Mouse (Mus musculus) thymus, postnatal 4 days (tissue): ENCODE measurements at regions not wholly inside any gene's neighbourhood (a gene's known extent, or its start where the extent isn't known, plus 50 kb on each side); places are given as distances from the start of the nearest gene placed in this dataset.

Experiments
- DNase-seq: peaks from one replicate; pipeline ENCODE4 v3.0.0; 2021

- DNase-seq: no peak
Measured at GRCm38 (mm10) chr8:25463532-25463931, 639.4 kb upstream of the Adam5 start.

- DNase-seq: no peak
Measured at GRCm38 (mm10) chr8:25462492-25462891, 638.3 kb upstream of the Adam5 start.

DNA sequence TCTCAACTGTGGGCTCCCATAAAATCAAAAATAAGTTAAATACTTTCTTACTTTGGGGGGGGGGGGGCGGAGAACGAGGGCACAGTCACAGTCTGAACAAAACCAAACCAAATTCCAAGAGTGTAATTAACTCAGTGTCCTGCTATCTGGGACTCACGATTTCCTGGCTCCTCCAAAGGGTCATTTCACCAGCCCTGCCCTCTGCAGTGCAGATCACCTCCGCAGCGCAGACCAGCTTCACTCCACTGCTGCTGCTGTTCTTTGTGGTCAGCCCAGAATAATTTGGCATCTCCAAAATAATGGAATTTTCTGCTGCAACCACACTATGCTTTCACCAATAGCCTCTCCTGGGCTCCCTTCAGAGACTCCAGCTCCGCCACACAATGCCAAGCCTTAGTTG is 631.5 kb upstream of the Adam5 start:
- DNase-seq: no peak

DNA sequence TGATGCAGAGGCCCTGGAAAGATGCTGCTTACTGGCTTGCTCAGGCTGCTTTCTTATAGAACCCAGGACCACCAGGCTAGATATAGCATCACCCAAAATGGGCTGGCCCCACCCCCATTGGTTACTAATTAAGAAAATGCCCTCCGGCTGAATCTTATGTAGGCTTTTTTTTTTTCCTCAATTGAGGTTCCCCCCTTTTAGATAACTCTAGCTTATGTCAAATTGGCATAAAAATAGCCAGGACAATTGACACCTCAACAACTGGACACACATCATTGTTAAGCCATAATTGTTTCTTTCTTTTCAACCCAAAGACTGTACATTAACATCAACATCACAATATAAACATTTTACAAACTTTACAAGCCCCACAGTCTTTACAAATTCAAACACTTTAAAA is 630.8 kb upstream of the Adam5 start:
- no peak for DNase-seq

DNA sequence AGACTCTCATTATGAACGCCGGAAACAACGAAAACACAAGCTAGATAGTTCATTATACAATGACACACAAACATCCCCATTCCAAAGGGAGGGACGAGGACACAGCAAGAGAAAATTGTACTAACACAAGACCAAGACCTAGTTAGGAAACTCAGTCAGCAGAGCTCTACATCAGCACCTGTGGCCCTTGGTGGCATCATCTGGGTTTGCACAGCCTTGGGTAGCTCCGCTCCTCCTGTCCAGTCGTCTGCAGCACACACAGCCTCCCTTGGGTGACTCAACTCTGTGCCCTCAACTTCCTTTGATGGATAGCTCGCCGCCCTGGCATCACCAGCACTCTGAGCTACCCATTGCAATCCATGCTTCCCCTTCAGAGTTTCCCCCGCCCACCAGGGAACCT is 629.7 kb upstream of the Adam5 start:
- DNase-seq: no peak

- DNase-seq: no peak
Measured at GRCm38 (mm10) chr8:25450544-25450943, 626.4 kb upstream of the Adam5 start.

DNA sequence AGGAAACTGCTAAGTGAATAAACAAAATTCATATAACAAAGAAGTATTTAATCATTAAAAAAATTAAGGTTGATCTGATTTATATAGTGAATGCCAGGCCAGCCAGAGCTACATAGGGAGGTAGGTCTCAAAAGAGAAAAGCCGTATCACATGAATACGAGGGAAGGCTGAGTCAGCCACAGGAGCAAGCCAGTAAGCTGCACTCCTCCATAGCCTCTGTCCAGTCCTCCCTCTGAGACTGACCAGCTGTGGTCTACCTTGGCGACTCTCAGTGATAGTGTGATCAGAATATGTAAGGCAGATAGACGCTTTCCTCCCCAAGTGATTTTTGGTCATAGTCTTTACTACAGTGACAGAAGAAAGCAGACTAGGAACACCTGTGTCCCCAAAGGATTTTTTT is 625.4 kb upstream of the Adam5 start:
- no peak for DNase-seq

- no peak for DNase-seq
Measured at GRCm38 (mm10) chr8:25447900-25448299, 623.7 kb upstream of the Adam5 start.

DNA sequence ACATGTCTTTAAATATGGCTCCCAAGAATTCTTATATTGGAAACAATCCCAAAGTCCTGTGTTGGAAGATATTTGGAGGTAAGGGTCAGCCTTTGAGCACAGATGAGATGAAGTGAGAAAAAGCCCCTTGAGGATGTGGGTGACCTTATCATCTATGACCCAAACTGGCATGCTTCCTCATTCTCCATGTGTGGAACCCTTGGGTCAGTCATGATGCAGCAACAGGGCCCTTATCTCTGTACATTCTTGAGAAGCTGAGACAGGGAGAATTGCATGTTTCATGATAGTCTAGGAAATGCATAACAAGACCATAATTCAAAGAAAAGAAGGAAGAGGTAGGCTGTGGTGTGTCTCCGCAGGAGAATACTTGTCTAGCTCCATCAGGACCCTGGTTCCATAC is 621.8 kb upstream of the Adam5 start:
- no peak for DNase-seq

GRCm38 (mm10) chr8:25445054-25445453 is 620.9 kb upstream of the Adam5 start:
- DNase-seq: no peak

DNA sequence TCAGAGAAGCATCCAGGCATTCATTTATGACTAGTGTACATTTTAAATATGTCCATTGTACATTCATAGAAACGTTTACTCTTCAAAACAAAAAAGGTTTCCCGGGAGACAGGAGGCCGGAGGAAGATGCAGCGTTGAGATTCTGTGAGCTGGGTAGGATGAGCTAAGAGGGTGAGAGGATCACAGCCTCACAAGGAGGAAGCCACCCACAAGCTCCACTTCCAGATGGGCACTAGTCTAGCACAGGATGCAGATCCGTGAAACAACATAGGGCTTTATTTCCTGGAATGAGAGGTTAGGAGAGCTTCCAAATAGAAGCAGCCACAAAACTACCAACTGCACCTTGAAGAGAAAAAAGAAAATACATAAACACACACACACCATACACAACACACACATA is 619.4 kb upstream of the Adam5 start:
- no peak for DNase-seq

DNA sequence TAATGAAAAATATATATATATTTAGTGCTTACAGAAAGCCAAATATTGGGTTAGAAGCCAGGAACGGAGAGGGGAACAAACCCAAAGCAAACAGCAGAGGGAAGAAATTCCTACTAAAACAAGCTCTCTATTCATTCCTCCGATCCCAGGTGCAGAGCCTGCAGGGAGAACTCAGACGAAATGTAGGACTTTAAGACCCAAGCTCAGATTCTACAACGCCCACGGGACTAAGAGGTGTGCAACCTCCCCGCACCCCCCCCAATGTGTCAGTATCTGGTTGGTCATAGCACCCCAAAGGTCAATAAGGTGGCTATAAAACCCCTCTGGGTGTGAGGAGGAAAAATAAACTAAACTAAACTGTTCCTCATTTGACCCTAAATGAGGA is 616.9 kb upstream of the Adam5 start:
- no peak for DNase-seq

GRCm38 (mm10) chr8:25440391-25441056 is 616.4 kb upstream of the Adam5 start:
- no peak for DNase-seq

GRCm38 (mm10) chr8:25439971-25440370 is 615.8 kb upstream of the Adam5 start:
- DNase-seq: peak; percentile 39

GRCm38 (mm10) chr8:25438021-25438620 is 614.0 kb upstream of the Adam5 start:
- DNase-seq: no peak

GRCm38 (mm10) chr8:25437178-25437577 is 613.0 kb upstream of the Adam5 start:
- DNase-seq: no peak

DNA sequence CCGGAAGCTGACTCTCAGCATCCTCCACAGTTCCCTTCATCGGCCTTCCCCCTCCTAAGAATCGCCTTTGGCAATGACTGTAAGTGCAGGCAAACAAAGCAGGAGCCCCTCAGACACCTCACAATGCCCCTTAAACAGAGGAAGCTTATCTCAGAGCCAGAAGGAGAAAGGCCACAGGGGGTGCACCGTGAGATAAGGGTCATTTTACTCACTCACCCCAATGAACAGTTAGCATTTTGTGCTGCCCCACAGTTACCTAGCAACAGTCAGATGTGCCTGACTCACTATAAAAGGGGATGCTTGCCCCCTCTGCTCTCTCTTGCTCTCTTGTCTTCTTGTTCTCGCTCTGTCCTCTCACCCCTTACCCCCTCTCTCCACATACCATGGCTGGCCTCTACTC is 606.4 kb upstream of the Adam5 start:
- no peak for DNase-seq

DNA sequence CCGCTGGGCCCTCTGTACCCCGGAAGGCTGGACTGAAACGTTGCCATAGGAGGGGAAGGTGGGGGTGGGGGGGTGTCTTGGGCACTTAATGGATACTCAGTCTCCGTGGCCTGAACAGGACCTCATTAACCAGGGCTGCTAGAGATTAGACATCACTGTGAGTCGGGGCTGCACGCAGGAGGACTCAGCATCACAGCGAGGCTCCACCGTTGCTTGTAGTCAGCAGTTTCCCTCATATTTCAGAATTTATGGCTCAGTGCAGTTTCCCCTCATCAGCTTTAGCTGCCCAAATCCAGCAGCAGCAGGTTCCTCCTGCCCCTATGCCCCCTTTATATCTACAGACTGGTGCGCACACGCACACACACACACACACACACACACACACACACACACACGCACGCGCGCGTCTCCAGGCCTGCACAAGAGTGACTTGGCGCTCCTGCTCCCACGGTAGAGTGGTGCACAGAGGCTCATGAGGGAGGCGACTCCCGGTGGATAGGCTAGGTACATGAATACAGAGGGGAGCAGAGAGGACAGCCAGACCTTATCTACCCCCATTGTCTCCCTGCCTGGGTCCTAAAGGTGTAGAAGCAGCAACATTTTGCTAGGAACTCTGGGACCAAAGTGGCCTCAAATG is 605.8 kb upstream of the Adam5 start:
- DNase-seq: no peak

GRCm38 (mm10) chr8:25428761-25429160 is 604.6 kb upstream of the Adam5 start:
- no peak for DNase-seq

GRCm38 (mm10) chr8:25426207-25426606 is 602.0 kb upstream of the Adam5 start:
- DNase-seq: no peak

DNA sequence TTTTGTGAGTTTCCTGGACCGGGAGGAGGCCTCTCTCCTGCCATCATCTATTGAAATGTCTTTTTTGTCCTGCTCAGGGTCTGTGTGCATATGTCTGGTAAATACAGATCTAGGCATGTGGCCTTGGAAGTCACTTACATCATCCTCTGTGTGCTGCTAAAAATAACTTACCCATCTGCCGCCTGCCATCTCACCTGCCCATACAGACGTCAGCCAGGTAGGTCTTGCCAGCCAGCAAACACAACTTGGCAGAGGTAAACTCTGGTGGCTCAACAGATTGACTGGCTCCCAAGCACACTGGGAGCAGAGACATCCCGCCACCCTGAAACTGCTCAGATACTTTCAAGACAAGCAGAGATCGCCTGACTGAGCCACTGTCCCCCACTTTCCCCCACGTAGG is 597.3 kb upstream of the Adam5 start:
- DNase-seq: no peak

GRCm38 (mm10) chr8:25410536-25410935 is 586.4 kb upstream of the Adam5 start:
- no peak for DNase-seq

DNA sequence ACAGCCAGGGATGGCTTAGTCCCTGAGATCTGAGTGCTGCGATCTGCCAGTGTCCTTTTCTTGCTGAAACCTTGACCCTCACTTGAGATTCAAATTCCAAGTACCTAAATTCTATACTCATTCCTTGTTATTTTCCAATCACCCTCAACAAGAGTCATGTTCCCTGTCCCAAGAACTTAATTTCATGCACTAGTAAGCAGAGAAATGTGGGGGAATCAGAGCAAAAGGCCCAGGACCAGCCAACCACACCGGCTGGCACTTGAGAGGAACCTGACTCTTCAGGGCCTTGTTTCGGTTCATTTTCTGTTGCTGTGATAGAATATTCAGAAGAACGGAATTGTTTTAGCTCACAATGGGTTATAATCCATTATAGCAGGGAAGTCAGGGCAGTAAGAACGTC is 583.7 kb upstream of the Adam5 start:
- no peak for DNase-seq

DNA sequence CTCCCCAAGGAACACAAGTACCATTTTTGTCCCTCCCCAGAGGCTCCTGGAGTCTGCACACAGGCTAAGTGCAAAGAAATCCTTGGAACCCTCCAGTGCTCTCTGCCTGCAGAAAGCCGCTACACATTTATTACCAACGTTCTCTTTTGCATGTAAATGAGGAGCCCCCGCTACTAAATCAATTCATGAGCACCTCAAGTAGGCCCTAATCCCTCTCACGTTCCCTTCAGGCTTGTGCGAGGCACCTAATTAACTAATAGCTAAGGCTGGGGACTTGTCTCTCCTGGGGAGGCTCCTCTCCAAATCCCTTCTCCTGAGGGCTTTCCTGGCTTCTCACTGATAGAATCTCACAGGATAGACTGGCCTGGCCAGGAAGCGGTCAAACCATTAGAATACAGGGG is 568.6 kb upstream of the Adam5 start:
- DNase-seq: no peak

DNA sequence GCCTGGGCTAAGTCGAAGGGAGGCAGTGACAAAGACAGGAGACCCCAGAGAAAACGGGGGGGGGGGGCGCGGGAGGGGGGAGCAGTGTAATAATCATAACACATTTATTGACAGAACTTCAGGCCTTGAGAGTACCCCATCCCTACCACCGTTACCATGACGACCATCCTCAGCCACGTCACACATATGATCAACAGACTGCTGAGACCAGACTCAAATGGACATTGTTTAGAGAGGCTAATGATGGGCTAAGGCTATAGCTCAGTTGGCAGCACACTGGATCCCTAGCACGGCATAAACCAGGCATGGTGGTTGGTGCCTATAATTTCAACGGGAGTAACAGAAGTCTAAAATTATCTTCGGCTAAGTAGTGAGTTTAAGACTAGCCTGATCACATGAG is 565.8 kb upstream of the Adam5 start:
- DNase-seq: no peak
